Mouse (Mus musculus) lung, postnatal 4 days (tissue): ENCODE results near the gene 9030025P20Rik.
A peak's percentile ranks its signal among the peaks of the same experiment; 100 is the strongest.
"Not testable (repeated sequence)": the region's sequence is repeated elsewhere in the genome, so short reads cannot be mapped to it uniquely, and the experiment has no call there.

ENCODE experiments used
- DNase-seq, 2 experiments: peaks; one replicate each; pipeline ENCODE4 v3.0.0; 2021

The 9030025P20Rik gene

GRCm38 (mm10) chr17:14992522-14993138, 14.4 kb downstream of the 9030025P20Rik start:
- DNase-seq = not testable (repeated sequence)

- DNase-seq = not testable (repeated sequence)
These were observed 15.0 kb downstream of the 9030025P20Rik start for GRCm38 (mm10) chr17:14993139-14993832.

GRCm38 (mm10) chr17:14994140-14994539, 15.9 kb downstream of the 9030025P20Rik start:
- not testable (repeated sequence) for DNase-seq

GRCm38 (mm10) chr17:15000047-15000446, 21.8 kb downstream of the 9030025P20Rik start:
- DNase-seq = not testable (repeated sequence)

- not testable (repeated sequence) for DNase-seq
These were observed 30.8 kb downstream of the 9030025P20Rik start for GRCm38 (mm10) chr17:15009088-15009487.

GRCm38 (mm10) chr17:15009706-15010413, 31.6 kb downstream of the 9030025P20Rik start, which contains the start of gene Gm3435:
Gene Gm3435, plus strand, starts transcription at chr17:15010176.
- DNase-seq = not testable (repeated sequence)

- DNase-seq = peak; percentile 39 to 58
These were observed 43.4 kb downstream of the 9030025P20Rik start for GRCm38 (mm10) chr17:15021503-15022220.

- DNase-seq = not testable (repeated sequence)
These were observed 45.7 kb downstream of the 9030025P20Rik start for GRCm38 (mm10) chr17:15023878-15024492.

GRCm38 (mm10) chr17:15024502-15025193, 46.4 kb downstream of the 9030025P20Rik start:
- DNase-seq = not testable (repeated sequence)

- DNase-seq = not testable (repeated sequence)
These were observed 47.2 kb downstream of the 9030025P20Rik start for GRCm38 (mm10) chr17:15025513-15025912.

- DNase-seq = not testable (repeated sequence)
These were observed 53.1 kb downstream of the 9030025P20Rik start for GRCm38 (mm10) chr17:15031414-15031813.

GRCm38 (mm10) chr17:15040455-15040854, 62.2 kb downstream of the 9030025P20Rik start:
- DNase-seq = not testable (repeated sequence)
